Mouse (Mus musculus): ENCODE measurements around the gene Gcnt2. TPM values are rescaled to one million over a fixed set of nuclear protein-coding genes. Genes with fewer than 3 reads are reported as not detected.

Gene Gcnt2
- polyA plus RNA-seq, 1 experiment from 2014 or later, result 3.1 TPM

DNA sequence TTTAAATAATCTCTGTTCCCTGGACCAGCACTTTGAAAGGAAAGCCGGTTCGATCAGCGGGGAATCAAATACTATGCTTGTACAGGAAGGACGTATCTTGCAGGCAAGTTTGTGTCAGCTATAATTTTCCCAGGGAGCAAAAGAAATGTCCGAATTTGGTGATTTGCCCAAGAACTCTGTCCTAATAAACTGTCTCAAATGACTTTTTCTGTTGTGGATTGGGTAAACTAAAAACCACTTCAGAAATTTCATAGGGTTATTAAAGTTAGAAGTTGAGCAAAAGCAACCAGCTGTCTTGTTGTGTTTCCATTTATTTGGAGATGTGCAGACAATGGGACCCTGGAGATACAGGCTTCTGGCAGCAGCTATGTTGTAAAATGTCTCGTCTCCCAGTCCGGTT lies 47.7 kb downstream of the Gcnt2 start:
- Histone ChIP-seq H3K9ac (ENCODE audit: low read depth, low read length) (no peak overlapping the region), H3K4me3 (ENCODE audit: low read depth, low read length) (no peak overlapping the region), H3K4me2 (ENCODE audit: low read depth, low read length) (no peak overlapping the region), H3K9me3 (replicated peaks; ENCODE audit: control insufficient read depth, low read length) (no peaks in the 10 kb centered on the region), H3K36me3 (ENCODE audit: control insufficient read depth, insufficient read depth) (no peaks in the 10 kb centered on the region), H3K27me3 (ENCODE audit: control insufficient read depth, insufficient read depth, low read depth, low read length) (no peaks in the 10 kb centered on the region), H3K27ac (ENCODE audit: low read length) (no peak overlapping the region), H3K4me1 (ENCODE audit: control insufficient read depth, low read depth, low read length) (no peaks in the 10 kb centered on the region; the same call in 1 of the 2 replicates)
- WGBS (ENCODE audit: insufficient replicate concordance), result 53% methylated on average over 7 of the region's 7 CpGs
- no peak for ATAC-seq (ENCODE audit: low read depth)

DNA sequence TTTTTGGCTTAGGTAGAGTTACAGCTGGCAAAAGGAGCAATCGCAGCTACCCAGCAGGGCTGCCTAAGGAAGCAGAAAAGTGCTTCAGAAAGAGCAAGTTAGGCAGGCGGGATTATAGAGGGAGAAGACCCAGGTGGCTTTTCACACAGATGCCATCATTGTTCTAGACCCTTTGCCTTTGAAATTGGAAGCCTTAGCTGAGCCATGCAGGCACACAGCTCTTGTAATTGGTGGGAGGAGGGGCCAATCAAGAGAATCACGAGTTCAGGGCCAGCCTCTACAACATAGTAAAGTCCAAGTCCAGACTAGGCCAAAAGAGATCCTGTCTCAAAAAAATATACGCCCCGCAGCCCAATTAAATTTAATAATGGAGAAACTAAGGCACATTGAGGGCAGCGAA lies 48.5 kb downstream of the Gcnt2 start:
- Histone ChIP-seq H3K4me2 (ENCODE audit: low read depth, low read length) (no peak overlapping the region), H3K27me3 (ENCODE audit: control insufficient read depth, insufficient read depth, low read depth, low read length) (no peaks in the 10 kb centered on the region), H3K27ac (ENCODE audit: low read length) (no peak overlapping the region), H3K36me3 (ENCODE audit: control insufficient read depth, insufficient read depth) (no peaks in the 10 kb centered on the region), H3K9ac (ENCODE audit: low read depth, low read length) (no peak overlapping the region), H3K4me3 (ENCODE audit: low read depth, low read length) (no peak overlapping the region), H3K9me3 (replicated peaks; ENCODE audit: control insufficient read depth, low read length) (no peaks in the 10 kb centered on the region), H3K4me1 (ENCODE audit: control insufficient read depth, low read depth, low read length) (no peaks in the 10 kb centered on the region; the same call in 1 of the 2 replicates)
- ATAC-seq (ENCODE audit: low read depth), result no peak
- 57% methylated on average over 6 of the region's 6 CpGs for WGBS (ENCODE audit: insufficient replicate concordance)

DNA sequence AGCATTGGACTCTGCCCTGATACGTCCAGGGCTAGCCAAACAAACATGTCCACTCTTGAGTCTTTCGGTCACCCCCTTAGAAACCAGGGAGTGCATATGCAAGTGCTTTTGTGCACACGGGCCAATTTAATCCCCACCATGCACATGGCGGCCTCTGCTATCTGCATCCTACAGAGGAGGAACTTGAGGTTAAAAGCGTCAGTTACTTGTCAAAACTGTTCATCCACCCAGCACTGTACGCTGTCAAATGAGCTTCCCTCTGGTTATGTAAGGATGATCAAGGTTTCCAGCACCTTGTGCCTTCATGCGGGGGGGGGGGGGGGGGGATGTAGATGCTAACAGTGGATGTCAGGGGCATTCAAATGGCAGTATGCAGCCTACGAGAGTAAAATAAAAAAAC lies 49.5 kb downstream of the Gcnt2 start:
- no peak overlapping the region for H3K9ac ChIP-seq (ENCODE audit: low read depth, low read length)
- no peak overlapping the region for H3K4me3 ChIP-seq (ENCODE audit: low read depth, low read length)
- no peak overlapping the region for H3K27ac ChIP-seq (ENCODE audit: low read length)
- ATAC-seq (ENCODE audit: low read depth), result peak; percentile 43; the same call in 1 of the 2 replicates
- WGBS (ENCODE audit: insufficient replicate concordance), result 19% methylated on average over 8 of the region's 8 CpGs
- H3K4me2 ChIP-seq (ENCODE audit: low read depth, low read length), result no peak overlapping the region
- H3K27me3 ChIP-seq (ENCODE audit: control insufficient read depth, insufficient read depth, low read depth, low read length), result no peaks in the 10 kb centered on the region
- no peaks in the 10 kb centered on the region for H3K9me3 ChIP-seq (replicated peaks; ENCODE audit: control insufficient read depth, low read length)
- no peaks in the 10 kb centered on the region for H3K36me3 ChIP-seq (ENCODE audit: control insufficient read depth, insufficient read depth)
- H3K4me1 ChIP-seq (ENCODE audit: control insufficient read depth, low read depth, low read length), result peaks cover 2% of the 10 kb centered on the region; the same call in 1 of the 2 replicates

DNA sequence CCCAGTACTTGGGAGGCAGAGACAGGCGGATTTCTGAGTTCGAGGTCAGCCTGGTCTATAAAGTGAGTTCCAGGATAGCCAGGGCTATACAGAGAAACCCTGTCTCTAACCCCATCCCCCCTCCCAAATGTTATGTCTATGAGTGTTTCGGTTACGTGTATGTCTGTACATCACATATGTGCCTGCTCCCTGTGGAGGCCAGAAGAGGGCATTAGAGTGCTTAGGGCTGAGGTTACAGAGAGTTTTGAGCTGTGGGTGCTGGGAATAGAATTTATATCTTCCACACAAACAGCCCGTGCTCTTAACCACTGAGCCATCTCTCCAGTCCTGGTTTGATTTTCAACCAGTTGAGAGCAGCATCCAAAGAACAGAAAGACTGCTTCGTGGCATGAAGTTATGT lies 50.5 kb downstream of the Gcnt2 start:
- Histone ChIP-seq H3K4me2 (ENCODE audit: low read depth, low read length) (no peak overlapping the region), H3K9ac (ENCODE audit: low read depth, low read length) (no peak overlapping the region), H3K4me3 (ENCODE audit: low read depth, low read length) (no peak overlapping the region), H3K9me3 (replicated peaks; ENCODE audit: control insufficient read depth, low read length) (no peaks in the 10 kb centered on the region), H3K27ac (ENCODE audit: low read length) (no peak overlapping the region), H3K4me1 (ENCODE audit: control insufficient read depth, low read depth, low read length) (peaks cover 2% of the 10 kb centered on the region; the same call in 1 of the 2 replicates), H3K36me3 (ENCODE audit: control insufficient read depth, insufficient read depth) (no peaks in the 10 kb centered on the region), H3K27me3 (ENCODE audit: control insufficient read depth, insufficient read depth, low read depth, low read length) (no peaks in the 10 kb centered on the region)
- ATAC-seq (ENCODE audit: low read depth), result no peak
- 77% methylated on average over 6 of the region's 6 CpGs for WGBS (ENCODE audit: insufficient replicate concordance)

DNA sequence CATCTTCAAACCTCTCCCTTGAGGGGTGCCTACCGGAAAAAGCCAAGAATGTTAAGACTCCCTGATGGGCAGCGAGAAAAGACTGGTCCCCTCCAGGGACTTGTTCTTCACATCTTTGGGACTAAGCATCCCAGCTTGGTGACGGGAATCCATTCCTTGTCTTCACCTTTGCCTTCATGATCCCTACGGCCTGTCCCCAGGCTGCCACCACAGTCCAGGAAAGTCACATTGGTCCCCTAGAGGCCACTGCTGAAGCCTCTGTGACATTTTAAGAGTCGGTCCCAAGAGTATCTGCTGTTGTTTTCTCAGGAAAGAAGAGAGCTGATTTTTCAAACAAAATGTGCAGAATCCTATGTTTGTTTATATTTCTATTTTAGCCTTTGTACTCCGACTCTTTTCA lies 52.4 kb downstream of the Gcnt2 start:
- ATAC-seq (ENCODE audit: low read depth), result no peak
- Histone ChIP-seq H3K4me2 (ENCODE audit: low read depth, low read length) (no peak overlapping the region), H3K27ac (ENCODE audit: low read length) (no peak overlapping the region), H3K27me3 (ENCODE audit: control insufficient read depth, insufficient read depth, low read depth, low read length) (no peaks in the 10 kb centered on the region; the same call in 1 of the 2 replicates), H3K4me1 (ENCODE audit: control insufficient read depth, low read depth, low read length) (peaks cover 9% of the 10 kb centered on the region; the same call in 1 of the 2 replicates), H3K9ac (ENCODE audit: low read depth, low read length) (no peak overlapping the region), H3K36me3 (ENCODE audit: control insufficient read depth, insufficient read depth) (no peaks in the 10 kb centered on the region), H3K4me3 (ENCODE audit: low read depth, low read length) (no peak overlapping the region), H3K9me3 (replicated peaks; ENCODE audit: control insufficient read depth, low read length) (no peaks in the 10 kb centered on the region)
- 67% methylated on average over 6 of the region's 6 CpGs for WGBS (ENCODE audit: insufficient replicate concordance)

DNA sequence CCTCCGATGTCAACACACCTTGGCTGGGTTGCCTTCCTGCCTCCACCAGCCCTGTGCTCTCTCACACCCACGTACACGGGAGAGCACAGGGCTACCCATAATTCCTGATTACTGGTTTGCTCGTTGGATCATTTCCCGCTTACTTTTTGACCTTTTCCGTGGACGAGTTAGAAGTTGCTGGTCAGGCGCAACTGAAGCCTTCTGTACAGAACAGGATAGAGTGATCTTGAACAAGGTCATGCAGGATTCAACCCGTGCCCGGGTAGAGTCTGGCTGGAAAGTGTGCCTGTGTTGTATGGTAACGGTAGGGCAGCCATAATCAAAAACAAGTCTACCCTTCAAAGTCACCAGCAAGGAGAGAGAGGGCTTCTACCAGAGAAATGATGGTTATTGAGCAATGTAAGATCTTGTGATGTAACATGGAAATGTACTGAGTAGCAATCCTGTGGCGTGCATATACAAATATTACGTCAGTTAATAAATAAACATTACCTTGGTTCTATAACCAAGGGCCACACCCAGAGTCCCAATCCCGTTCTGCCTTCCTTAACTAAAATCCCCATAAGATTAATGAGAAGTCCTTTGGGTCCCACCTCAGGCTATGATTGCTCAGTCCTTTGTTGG lies 54.0 kb downstream of the Gcnt2 start:
- H3K4me3 ChIP-seq (ENCODE audit: low read depth, low read length), result no peak overlapping the region
- peaks cover 15% of the 10 kb centered on the region; the same call in 1 of the 2 replicates for H3K4me1 ChIP-seq (ENCODE audit: control insufficient read depth, low read depth, low read length)
- no peak overlapping the region for H3K27ac ChIP-seq (ENCODE audit: low read length)
- peak; percentile 40 for ATAC-seq (ENCODE audit: low read depth)
- H3K9me3 ChIP-seq (replicated peaks; ENCODE audit: control insufficient read depth, low read length), result no peaks in the 10 kb centered on the region
- WGBS (ENCODE audit: insufficient replicate concordance), result 67% methylated on average over 14 of the region's 14 CpGs
- no peak overlapping the region for H3K9ac ChIP-seq (ENCODE audit: low read depth, low read length)
- peaks cover 13% of the 10 kb centered on the region for H3K27me3 ChIP-seq (ENCODE audit: control insufficient read depth, insufficient read depth, low read depth, low read length)
- H3K4me2 ChIP-seq (ENCODE audit: low read depth, low read length), result no peak overlapping the region
- H3K36me3 ChIP-seq (ENCODE audit: control insufficient read depth, insufficient read depth), result no peaks in the 10 kb centered on the region

DNA sequence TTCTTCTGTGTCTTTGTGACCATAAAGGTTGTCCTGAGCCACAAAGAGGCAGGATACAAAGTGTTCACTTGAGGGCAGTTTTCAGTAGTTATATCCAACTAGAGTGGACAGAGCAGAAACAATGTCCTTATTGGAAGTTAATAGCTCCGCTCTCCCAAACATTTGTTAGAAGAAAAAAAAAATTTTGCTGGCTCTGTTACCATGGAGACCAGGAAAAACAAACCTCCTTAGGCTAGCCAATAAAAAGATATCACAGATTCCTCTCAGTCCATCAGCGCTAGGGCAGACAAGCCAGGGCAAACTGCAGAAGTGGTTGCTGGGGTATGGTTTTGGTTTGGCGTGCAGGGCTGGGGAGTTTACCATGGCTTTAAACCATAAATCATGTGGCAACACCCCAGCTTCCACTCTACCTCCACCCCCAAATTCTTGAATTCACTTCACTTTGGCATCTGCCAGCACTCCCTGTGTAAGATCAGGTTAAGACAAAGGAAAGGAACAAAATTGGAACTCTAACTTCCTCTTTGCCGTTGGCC lies 54.6 kb downstream of the Gcnt2 start:
- Histone ChIP-seq H3K4me3 (ENCODE audit: low read depth, low read length) (no peak overlapping the region), H3K36me3 (ENCODE audit: control insufficient read depth, insufficient read depth) (no peaks in the 10 kb centered on the region), H3K9ac (ENCODE audit: low read depth, low read length) (no peak overlapping the region), H3K4me2 (ENCODE audit: low read depth, low read length) (no peak overlapping the region), H3K9me3 (replicated peaks; ENCODE audit: control insufficient read depth, low read length) (no peaks in the 10 kb centered on the region), H3K27ac (ENCODE audit: low read length) (no peak overlapping the region), H3K27me3 (ENCODE audit: control insufficient read depth, insufficient read depth, low read depth, low read length) (peaks cover 19% of the 10 kb centered on the region), H3K4me1 (ENCODE audit: control insufficient read depth, low read depth, low read length) (peaks cover 15% of the 10 kb centered on the region; the same call in 1 of the 2 replicates)
- WGBS (ENCODE audit: insufficient replicate concordance), result 44% methylated on average over 4 of the region's 4 CpGs
- no peak for ATAC-seq (ENCODE audit: low read depth)

DNA sequence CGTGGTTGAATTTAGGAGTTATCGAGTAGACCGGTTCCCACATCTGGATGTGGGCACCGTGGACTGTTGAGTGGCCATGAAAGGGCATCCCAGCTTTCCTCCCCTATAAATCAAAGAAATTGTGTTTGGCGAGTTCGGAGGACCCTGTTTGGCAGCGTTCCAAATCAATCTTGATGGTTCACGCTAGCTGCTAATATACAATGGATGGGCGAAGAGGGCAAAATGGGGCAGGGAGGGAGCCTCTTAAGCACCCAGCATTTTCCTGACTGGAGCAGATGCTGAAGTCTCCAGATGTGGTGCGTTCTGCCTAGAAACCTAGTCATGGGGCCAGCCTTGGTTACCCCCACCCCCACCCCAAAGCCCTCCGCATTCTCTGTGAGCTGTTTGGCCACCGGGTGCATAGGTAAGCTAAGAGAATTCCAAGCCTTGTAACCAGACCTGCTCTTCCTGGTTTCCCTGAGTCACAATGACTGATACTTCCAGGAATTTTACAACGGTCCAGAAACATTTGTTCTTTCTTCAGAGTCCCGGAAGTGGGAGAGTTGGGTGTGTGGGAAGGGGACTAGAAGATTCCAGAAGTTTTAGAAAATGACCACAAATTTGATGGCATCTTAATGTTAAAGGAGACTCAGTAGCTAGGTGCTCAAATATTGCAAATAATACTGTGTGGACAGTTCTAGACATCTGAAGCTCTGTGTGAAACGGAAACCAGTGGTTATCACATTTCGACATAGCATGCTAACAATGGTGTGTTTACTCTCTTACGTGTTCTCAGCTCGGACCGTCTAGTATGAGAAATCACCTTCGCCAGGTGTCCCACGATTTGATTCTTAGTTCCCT lies 57.0 kb downstream of the Gcnt2 start:
- Histone ChIP-seq H3K4me3 (ENCODE audit: low read depth, low read length) (peak overlapping the region; percentile 51), H3K27ac (ENCODE audit: low read length) (peak overlapping the region; percentile 25), H3K27me3 (ENCODE audit: control insufficient read depth, insufficient read depth, low read depth, low read length) (peaks cover 23% of the 10 kb centered on the region), H3K4me2 (ENCODE audit: low read depth, low read length) (peak overlapping the region; percentile 76), H3K9ac (ENCODE audit: low read depth, low read length) (no peak overlapping the region; the same call in 1 of the 2 replicates), H3K4me1 (ENCODE audit: control insufficient read depth, low read depth, low read length) (peaks cover 16% of the 10 kb centered on the region), H3K9me3 (replicated peaks; ENCODE audit: control insufficient read depth, low read length) (no peaks in the 10 kb centered on the region), H3K36me3 (ENCODE audit: control insufficient read depth, insufficient read depth) (no peaks in the 10 kb centered on the region)
- 21% methylated on average over 21 of the region's 21 CpGs for WGBS (ENCODE audit: insufficient replicate concordance)
- ATAC-seq (ENCODE audit: low read depth), result peak; percentile 60; the same call in 1 of the 2 replicates

All from liver, embryonic 16.5 days (tissue).